Mouse (Mus musculus) E14TG2a.4 (cell line): ENCODE results near the gene Nsfl1c.

ENCODE experiments used
- CTCF ChIP-seq: conservative IDR thresholded peaks from 2 replicates; pipeline ENCODE4 v1.5.1; 2014; ENCODE audit warnings: low read length
- NANOG ChIP-seq: IDR thresholded peaks from 2 replicates; pipeline ENCODE4 v1.6.1; 2014; ENCODE audit warnings: borderline replicate concordance, low read length, mixed read lengths

DNA sequence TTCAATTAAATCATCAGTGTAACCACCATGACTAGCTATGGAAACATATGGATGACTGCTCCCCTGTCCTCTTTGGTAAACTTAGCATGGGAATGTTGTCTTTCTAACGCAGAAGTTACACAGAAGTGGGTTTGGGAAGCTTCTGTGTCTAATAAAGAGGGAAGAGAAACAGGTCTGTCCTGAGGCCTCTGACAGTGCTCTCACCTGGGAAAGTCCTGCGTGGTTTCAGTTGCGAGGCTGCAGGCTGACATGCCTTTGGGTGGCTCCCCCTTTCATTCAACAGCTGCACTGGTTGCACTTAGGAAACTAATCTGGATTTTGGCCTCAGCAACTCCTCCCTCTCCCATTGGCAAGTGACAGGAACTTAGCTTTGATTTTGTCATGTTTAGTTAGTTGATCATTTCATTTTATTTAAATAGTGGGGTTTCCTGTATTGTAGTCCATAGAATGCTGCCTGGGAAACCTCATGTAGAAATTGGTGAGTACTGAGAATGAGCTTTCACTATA is 55.7 kb downstream of the Nsfl1c start:
- TF ChIP-seq CTCF: no peak
- TF ChIP-seq NANOG: no peak
